Mouse (Mus musculus): ENCODE data around the gene Nup210. TPM values are rescaled to one million over a fixed set of nuclear protein-coding genes. Genes with fewer than 3 reads are reported as not detected.

Gene Nup210
- total and polyA plus RNA-seq, 3 experiments = 46.3 to 394 (median 71.5) TPM

DNA sequence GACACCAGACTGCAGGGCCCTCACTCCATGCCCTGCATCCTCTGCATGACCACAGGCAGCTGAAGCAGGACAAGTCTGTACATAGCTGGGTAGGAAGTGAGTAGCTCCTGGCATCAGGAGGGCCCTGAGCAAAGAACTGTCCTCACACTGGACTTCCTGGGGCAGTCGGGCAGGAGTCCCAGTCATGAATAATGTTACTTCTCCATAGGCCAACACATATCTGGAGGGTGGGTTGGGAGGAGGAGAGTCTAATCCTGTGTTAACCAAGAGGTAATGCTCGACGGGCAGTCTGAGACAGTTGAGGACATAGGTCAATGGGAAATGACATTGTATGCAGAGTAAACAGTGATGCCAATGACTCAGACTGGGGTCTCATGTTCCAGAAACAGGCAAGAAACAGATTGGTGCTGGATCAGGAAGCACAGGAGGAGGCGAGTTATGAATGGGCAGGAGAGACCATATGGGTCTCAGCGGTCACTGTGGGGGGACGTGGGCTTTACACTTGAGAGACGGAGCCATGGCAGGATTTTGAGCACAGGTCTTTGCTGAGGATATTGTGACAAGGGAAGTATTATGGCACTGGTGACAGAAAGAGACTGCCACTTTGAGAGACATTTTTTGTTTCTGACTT lies 99.9 kb downstream of the Nup210 start:
- Histone ChIP-seq H3K27ac (ENCODE audit: control insufficient read depth, low read depth, low read length) (no peak overlapping the region), H3K27me3 (ENCODE audit: control insufficient read depth in 1 of 2, insufficient read depth in 2 of 2, low read length in 2 of 2) (no peaks in the 10 kb centered on the region), H3K4me3 (ENCODE audit: control insufficient read depth in 1 of 2, insufficient read depth in 1 of 2, low read depth in 2 of 2, low read length in 2 of 2) (no peak overlapping the region), H3K36me3 (ENCODE audit: control insufficient read depth in 1 of 2, insufficient read depth in 2 of 2, low read length in 2 of 2) (peaks cover 0 to 2% of the 10 kb centered on the region in 2 experiments; a peak in 2 of 4 replicates), H3K79me2 (ENCODE audit: control insufficient read depth, insufficient read depth, low read length, poor library complexity) (no peaks in the 10 kb centered on the region), H3K9me3 (replicated peaks; ENCODE audit: insufficient read depth, low read length) (no peaks in the 10 kb centered on the region), H3K9ac (ENCODE audit: control insufficient read depth, low read depth, low read length, poor library complexity, severe bottlenecking) (no peak overlapping the region), H3K4me1 (ENCODE audit: control insufficient read depth in 1 of 2, insufficient read depth in 2 of 2, low read length in 2 of 2) (no peaks in the 10 kb centered on the region)
- DNase-seq (ENCODE audit: low read depth, low spot score) = no peak
- TF ChIP-seq GATA1 (IDR thresholded peaks at IDR 0.05; ENCODE audit: low read depth, low read length) (no peak), MYC (IDR thresholded peaks at IDR 0.05; ENCODE audit: low read depth, low read length) (no peak), ZC3H11A (IDR thresholded peaks at IDR 0.05; ENCODE audit: low read depth, low read length) (no peak), ELF1 (IDR thresholded peaks at IDR 0.05; ENCODE audit: low read depth, low read length) (no peak), HCFC1 (IDR thresholded peaks at IDR 0.05; ENCODE audit: low read depth, low read length) (no peak), E2F4 (IDR thresholded peaks at IDR 0.05; ENCODE audit: borderline replicate concordance, low read depth, low read length) (no peak), USF1 (IDR thresholded peaks at IDR 0.05; ENCODE audit: low read depth, low read length) (no peak), POLR2AphosphoS2 (IDR thresholded peaks at IDR 0.05; ENCODE audit: low read length) (no peak), NRF1 (IDR thresholded peaks at IDR 0.05; ENCODE audit: insufficient read depth, low read depth, low read length, poor library complexity, severe bottlenecking) (no peak), SMC3 (IDR thresholded peaks at IDR 0.05; ENCODE audit: low read depth, low read length) (no peak), ZNF384 (IDR thresholded peaks at IDR 0.05; ENCODE audit: low read depth, low read length) (no peak), JUND (IDR thresholded peaks at IDR 0.05; ENCODE audit: low read depth, low read length) (no peak), GABPA (IDR thresholded peaks at IDR 0.05; ENCODE audit: low read depth, low read length) (no peak), RCOR1 (IDR thresholded peaks at IDR 0.05; ENCODE audit: low read depth, low read length) (no peak), MAX (IDR thresholded peaks at IDR 0.05; ENCODE audit: low read length) (no peak), USF2 (IDR thresholded peaks at IDR 0.05; ENCODE audit: borderline replicate concordance in 1 of 2, insufficient read depth in 1 of 2, low read depth in 1 of 2, low read length in 2 of 2) (no peak)

DNA sequence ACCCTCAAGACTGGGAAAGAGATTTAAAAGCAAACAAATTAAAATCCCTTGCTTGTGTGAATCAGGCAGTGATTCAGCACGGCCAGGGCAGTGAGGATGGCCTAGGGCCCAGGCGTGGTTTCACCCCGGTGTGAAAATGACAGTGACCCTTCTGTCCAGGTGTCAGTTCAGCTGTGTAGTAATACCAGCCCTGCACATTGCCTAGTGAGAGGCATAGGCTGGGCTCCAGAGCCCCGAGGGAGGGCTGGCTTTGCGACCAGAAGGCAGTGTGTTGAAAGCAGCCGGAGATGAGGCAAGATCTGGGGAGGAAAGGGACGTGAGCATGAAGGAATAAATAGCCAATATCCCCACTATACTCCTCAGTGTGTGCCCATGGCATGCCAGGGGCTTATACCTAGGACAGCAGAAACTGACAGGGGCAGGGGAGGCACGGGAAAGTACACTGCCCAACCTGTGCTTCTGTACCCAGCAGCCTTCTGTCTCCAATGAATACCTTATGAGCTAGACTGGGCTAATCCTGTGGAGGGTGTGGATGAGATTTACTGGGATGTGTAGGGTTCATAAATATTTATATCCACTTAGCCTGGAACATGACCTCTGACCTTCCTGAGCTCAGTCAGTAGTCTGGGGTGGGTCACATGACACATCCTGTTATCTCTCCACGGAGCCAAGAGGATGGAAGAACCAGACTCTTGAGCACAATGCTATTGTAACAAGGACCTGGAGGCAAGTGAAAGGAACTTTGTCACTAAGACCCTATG lies 102.3 kb downstream of the Nup210 start:
- Histone ChIP-seq H3K27me3 (ENCODE audit: control insufficient read depth in 1 of 2, insufficient read depth in 2 of 2, low read length in 2 of 2) (no peaks in the 10 kb centered on the region), H3K36me3 (ENCODE audit: control insufficient read depth in 1 of 2, insufficient read depth in 2 of 2, low read length in 2 of 2) (no peaks in the 10 kb centered on the region; a peak in 1 of 4 replicates), H3K27ac (ENCODE audit: control insufficient read depth, low read depth, low read length) (no peak overlapping the region), H3K4me3 (ENCODE audit: control insufficient read depth in 1 of 2, insufficient read depth in 1 of 2, low read depth in 2 of 2, low read length in 2 of 2) (no peak overlapping the region), H3K9me3 (replicated peaks; ENCODE audit: insufficient read depth, low read length) (no peaks in the 10 kb centered on the region), H3K4me1 (ENCODE audit: control insufficient read depth in 1 of 2, insufficient read depth in 2 of 2, low read length in 2 of 2) (no peaks in the 10 kb centered on the region), H3K79me2 (ENCODE audit: control insufficient read depth, insufficient read depth, low read length, poor library complexity) (no peaks in the 10 kb centered on the region), H3K9ac (ENCODE audit: control insufficient read depth, low read depth, low read length, poor library complexity, severe bottlenecking) (no peak overlapping the region)
- TF ChIP-seq SIN3A (IDR thresholded peaks at IDR 0.05; ENCODE audit: low read length) (no peak), E2F4 (IDR thresholded peaks at IDR 0.05; ENCODE audit: borderline replicate concordance, low read depth, low read length) (no peak), ETS1 (IDR thresholded peaks at IDR 0.05; ENCODE audit: low read depth, low read length) (no peak), USF1 (IDR thresholded peaks at IDR 0.05; ENCODE audit: low read depth, low read length) (no peak), MAX (IDR thresholded peaks at IDR 0.05; ENCODE audit: low read length) (no peak), MEF2A (IDR thresholded peaks at IDR 0.05; ENCODE audit: extremely low read depth, insufficient replicate concordance, low read depth, low read length, poor library complexity, severe bottlenecking) (no peak), CHD1 (IDR thresholded peaks at IDR 0.05; ENCODE audit: low read depth, low read length) (no peak), HCFC1 (IDR thresholded peaks at IDR 0.05; ENCODE audit: low read depth, low read length) (no peak), POLR2A (IDR thresholded peaks at IDR 0.05; ENCODE audit: control insufficient read depth in 1 of 2, insufficient read depth in 1 of 2, low read depth in 1 of 2, low read length in 2 of 2, poor library complexity in 1 of 2) (no peak)
- DNase-seq (ENCODE audit: low read depth, low spot score) = no peak
